Mouse (Mus musculus) thymus, postnatal 25 days (tissue): ENCODE measurements around the gene Kmt2d.
"Not testable (repeated sequence)": the region's sequence is repeated elsewhere in the genome, so short reads cannot be mapped to it uniquely, and the experiment has no call there.

Source experiments
- DNase-seq: peaks from one replicate; pipeline ENCODE4 v3.0.0; 2022

The Kmt2d gene

GRCm38 (mm10) chr15:98827611-98828011, 43.4 kb downstream of the Kmt2d start:
- DNase-seq: no peak

DNA sequence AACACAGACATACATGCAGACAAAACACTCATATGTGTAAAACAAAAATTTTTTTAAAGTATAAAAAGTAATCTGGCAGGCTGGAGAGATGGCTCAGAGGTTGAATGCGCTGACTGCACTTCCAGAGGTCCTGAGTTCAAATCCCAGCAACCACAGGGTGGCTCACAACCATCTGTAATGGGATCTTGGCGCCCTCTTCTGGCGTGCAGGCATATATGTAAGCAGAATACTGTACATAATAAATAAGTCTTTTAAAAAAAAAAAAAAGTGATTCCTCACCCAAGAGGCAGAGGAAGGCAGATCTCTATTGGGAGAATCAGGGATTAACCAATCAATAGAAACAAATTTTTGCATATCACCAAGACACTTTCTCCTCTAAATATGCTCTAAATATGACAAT, 47.6 kb downstream of the Kmt2d start:
- no peak for DNase-seq

GRCm38 (mm10) chr15:98822147-98822546, 48.9 kb downstream of the Kmt2d start:
- no peak for DNase-seq

GRCm38 (mm10) chr15:98821403-98821802, 49.6 kb downstream of the Kmt2d start:
- DNase-seq: peak; percentile 57

GRCm38 (mm10) chr15:98820937-98821336, 50.1 kb downstream of the Kmt2d start:
- DNase-seq: no peak

- no peak for DNase-seq
These were observed 52.8 kb downstream of the Kmt2d start for GRCm38 (mm10) chr15:98818171-98818570.

DNA sequence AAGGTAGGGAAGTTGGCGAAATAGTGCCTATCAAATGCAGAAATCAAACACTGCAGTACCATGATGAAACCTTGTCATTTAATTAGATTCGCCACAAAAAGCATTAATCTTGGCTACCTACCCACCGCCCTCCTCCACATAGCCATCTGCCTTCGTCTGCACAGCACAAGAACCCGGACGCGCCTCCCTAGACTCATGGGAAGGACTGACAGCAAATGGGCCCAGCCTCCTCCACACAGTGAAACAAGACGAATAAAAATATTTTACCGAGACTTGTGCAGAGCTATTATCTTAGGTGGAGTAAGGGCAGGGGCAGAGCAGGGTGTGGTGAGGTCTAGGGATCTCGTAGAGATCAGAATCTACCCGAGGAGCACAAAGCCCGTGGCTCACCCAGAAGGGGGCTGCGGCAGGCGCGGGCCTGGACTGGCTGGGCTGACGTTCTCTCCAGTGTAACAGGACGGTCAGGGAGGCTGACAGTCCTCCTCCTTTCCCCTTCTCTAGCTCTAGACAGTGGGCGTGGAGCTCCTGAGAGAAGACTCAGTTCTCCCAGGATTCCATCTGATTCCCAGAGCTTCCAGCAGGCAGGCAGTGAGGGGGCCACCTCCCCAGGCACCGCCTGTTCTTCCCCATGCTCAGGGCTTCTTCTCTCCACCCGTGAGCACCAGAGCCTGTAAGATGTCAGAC, 58.1 kb downstream of the Kmt2d start:
- no peak for DNase-seq

DNA sequence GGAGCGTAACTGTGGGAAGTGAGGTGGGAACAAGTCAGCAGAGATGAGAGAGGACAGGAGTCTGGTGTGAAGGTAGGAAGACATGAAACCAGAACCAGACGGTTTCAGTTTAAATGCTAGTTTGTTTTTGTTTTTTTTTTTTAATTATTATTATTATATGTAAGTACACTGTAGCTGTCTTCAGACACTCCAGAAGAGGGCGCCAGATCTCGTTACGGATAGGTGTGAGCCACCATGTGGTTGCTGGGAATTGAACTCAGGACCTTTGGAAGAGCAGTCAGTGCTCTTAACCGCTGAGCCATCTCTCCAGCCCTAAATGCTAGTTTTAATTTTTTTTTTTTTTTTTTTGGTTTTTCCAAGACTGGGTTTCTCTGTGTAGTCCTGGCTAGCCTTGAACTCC, 60.8 kb downstream of the Kmt2d start:
- DNase-seq: not testable (repeated sequence)

DNA sequence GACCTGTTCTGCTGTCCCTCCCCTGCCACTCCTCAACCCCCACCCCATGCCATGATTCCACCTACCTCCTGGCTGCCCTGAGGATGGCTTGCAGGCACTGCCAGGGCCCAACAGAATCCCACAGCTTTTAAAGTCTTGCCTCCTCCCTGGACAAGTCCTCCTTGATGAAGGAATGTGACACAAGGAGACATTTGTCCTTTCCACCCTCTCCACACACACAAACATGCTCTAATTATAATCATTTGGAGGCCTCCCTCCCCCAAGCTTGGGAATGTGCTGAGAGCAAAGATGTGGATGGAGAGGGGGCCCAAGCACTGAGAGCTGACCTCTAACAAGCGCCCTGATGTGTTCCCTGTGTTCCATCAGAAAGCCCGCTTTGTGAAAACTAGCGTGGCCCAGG, 61.6 kb downstream of the Kmt2d start, which contains the start of gene Ddn:
Gene Ddn, minus strand, starts transcription at position 101 of the 400 bp plus-strand sequence.
- DNase-seq: no peak

DNA sequence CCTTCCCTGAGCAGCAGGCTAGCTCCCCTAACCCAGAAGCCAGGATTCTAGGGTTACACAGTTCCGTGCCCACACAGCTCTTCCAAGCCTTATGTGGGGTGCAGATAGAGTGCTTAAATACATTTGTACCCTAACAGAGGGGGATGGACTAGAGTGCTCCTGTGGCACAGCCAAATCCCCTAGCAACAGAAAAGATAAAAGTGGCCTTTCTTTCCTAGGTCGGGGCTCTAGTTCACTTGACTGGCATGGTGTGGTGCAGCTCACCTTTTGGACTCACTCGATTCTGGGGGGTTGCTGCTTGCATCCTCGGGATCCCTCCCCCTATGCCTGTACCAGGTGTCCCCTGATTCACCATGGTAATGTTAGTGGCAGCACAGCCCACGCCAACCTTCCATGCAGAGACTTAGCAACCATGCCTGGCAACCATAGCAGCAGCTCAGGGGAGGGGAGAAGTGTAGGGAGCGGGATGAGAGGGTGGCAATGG, 62.3 kb downstream of the Kmt2d start:
- no peak for DNase-seq

GRCm38 (mm10) chr15:98807895-98808650, 62.9 kb downstream of the Kmt2d start:
- peak; percentile 74 for DNase-seq

DNA sequence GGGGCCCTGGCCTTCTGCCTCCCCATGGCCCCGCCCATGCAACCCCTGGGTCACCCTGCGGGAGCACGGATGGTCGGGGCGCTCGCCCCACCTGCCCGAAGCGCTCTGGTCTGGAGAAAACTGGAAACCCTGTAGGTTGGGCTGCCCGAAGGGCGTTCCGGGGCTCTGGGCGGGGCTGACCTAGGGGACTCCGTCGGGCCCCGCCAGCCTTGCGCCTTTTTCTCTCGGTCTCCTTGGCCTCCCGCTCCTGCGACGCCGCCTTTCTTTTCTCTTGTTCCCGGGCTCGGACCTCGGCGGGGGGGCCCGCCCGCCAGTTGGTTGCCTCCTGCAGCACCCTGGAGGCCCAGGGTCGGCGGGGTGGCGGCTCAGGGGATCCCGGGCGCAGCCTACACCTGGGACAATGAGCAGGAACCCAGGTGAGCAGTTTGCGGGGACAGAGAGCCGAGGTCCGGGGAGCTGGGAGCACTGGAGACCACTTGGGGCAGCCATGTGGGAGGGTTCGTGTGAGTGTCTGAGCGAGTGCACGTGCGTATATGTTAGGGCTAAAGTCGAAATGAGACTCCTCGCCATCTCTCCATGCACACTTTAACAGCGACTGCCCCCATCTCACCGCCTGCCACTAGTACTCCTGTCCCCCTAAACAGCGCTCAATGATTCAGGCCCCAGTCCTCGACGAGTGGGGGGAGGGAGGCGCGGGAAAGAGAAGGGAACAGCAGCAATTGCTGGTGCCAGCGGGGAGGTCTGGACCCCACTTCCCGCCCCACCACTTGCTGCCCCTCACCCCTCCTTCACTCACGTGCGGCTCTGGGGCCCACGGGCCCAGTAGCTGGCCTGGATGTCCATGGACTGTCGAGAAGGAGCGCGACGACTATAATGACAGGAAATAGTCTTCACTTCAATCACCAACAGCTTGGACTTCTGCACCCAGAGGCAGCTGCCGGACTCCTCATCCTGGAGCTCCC, 63.9 kb downstream of the Kmt2d start:
- no peak for DNase-seq

DNA sequence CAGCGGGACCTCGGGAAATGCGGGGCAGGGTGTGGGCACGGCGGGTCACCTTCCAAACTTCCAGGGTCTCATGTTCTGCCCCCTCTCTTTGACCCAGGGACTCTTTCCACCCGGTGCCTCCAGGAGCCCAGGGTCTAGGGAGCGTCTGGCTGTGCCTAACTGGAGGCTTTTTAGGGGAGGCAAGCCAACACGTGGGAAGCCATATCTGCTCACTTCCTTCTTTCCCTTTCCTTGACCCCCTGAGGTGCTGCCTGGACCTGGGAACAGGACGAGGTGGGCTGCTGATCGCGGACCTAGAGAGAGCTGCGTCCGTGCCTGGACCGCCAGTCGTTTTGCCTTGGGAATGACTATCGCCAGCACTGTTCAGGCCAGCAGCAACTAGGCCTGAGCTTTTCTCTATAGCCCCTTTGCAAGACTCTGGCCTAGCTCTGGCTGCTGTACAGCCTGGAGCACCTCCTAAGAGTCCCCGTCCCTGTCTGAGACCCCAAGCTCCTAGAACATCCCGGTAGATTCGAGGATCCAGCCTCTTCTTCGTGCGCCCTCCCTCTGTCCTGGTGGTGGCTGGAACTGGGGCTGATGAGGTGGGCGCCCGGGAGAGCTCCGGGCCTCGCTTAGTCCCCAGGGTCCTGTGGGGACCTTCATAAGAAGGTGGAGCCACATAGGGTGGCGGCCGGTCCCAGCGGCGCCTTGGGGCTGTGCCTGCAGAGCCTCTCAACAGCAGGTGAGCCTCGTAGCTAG, 64.8 kb downstream of the Kmt2d start:
- DNase-seq: no peak

DNA sequence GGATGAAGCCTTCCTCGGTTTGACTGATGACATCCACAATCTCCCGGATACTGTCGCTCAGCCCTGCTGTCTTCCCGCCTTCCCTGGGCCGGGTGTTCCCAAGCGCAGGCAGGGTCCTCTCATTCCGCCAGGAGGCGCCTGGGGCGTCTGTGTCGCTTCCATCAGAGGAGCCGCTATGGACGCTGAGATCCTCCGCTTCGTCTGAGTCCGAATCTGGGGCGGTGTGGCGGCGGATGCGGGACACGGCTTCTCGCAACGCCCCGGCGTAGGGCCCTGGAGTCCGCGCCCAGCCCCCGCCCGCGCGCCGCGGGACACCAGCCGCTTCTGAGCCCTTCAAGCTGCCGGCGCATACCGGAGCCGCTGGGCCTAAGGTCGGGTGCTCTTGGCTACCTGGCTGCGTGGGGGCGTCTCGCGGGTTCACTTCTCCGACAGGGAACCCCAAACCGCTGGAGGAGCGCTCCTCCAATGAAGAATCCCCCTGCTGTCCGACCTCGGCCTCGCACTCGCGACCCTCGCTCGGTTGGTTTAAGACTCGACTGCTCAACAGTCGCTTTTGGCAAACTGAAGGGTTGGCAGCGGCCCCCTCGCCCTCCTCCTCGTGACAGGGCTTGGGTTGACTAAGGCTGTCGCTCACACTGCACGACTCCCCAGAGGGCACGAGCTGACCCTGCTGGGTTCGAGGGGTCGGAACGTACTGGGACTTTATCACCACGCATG, 65.5 kb downstream of the Kmt2d start:
- peak; percentile 53 for DNase-seq

DNA sequence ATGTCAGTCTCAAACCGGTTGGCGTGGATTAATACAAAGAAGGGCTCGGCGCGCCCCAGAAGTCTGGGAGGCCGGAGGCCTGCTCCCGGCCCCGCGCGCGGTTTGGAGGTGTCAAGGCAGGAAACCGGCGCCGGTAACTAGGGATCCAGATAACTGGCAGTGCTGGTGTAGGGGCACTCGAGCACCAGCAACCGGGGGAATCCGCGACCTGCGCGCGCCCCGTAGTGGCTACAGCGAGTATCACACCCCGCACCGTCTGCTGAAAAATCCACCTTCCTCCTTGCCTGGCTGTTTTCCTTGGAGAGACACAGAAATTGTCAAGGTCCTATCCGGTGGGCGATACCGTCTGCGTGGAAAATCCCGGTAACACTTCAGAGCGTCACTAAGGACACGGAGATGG, 67.0 kb downstream of the Kmt2d start:
- peak; percentile 80 for DNase-seq

GRCm38 (mm10) chr15:98802926-98803325, 68.1 kb downstream of the Kmt2d start:
- no peak for DNase-seq

DNA sequence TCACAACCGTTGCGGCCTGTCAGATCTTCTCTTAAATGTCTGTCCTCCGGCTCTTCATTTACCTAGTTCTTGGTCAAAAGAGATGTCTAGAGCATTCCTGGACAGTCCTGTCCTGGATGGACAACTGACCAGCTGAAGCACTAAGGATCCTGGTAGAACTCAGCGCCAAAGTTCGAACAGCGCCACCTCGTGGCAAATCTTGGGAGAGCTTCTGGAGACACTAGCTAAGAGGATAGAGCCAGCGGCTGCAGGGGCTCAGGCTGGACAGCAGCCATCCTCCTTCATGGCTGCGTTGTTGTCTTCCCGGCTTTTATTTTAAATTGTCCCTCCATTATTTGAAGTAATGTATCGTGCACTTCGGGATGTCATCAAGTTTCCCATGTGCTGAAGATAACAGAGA, 71.6 kb downstream of the Kmt2d start:
- DNase-seq: peak; percentile 70

DNA sequence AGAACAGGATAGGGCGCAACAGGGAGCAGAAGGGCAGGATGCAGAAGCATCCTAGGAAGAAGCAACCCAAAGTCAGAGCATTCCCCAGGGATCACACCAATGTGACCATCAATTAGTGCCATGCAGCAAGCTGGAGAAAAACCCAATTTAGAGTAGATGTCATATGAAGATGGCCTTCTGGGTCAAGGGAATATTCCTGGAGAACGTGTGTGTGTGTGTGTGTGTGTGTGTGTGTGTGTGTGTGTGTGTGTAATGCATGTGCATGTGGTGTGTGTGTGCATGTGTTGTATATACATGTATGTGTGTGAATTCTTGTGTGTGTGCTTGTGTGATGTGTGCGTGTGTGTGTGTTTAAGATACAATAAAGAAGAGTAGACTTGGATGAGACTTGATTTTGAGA, 72.1 kb downstream of the Kmt2d start:
- no peak for DNase-seq

GRCm38 (mm10) chr15:98797835-98798492, 73.0 kb downstream of the Kmt2d start:
- no peak for DNase-seq

DNA sequence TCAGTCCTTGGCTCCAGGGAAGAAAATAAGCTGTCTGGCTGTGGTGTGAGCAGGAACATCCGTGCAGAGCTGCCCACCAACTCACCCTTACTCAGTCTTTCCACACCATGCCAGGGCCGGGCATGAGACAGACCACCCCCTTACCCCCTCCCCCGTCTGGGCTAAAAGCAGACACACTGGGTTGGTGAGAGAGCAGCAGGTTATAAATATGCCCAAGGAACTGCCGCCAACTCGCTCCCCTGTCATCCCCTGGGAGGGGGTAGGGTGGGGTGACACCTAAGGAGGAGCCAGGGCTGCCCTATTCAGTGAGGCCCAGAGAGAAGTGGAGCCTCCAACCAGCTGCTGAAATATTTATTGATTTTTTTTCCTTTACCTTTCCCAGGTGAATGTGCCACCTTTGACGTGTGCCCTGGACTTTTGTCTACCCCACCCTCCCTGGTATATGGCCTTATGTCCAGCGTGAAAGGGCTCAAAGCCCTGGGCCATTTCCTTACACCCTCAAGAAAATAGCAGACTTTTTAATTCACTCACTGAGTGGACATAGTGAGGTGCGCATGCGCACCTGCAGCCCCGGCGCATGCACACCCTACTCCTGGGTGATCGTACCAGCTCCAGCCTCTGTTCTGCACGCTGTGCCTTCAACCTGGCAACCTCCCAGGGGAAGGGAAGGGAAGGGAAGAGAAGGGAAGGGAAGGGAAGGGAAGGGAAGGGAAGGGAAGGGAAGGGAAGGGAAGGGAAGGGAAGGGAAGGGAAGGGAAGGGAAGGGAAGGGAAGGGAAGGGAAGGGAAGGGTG, 74.0 kb downstream of the Kmt2d start:
- no peak for DNase-seq
